21 mouse cellular contexts compared by ENCODE assay signal in the genomic region with DNA sequence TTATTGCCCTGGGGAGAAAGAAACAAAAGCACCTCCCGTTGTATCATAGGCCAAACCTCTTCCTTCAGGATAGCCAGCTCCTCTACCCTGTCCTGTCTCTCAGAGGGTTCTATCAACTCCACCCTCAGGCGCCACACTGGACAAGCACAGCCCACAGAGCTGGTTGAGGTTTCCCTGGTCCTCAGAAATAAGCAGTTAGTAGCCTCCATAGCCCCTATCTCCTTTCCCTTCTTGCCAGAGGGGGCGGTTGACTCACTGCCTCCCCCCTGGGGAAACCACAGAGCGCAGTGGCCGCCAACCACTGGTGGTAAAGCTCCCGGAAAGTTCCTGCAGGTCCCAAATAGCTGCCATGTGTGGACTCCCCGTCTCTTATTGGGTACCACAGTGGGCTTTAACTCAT.
"Had no signal": no experiment of that assay in that cellular context is flagged by ENCODE, and none has a peak within 500 bp of the region (broad histone marks: within the 10 kb centered on the region; RNA-seq: fewer than 3 reads in every experiment).

No protein-coding gene starts in this region.

- H3K9ac ChIP-seq: kidney, embryonic 15.5 days; limb, embryonic 12.5 days; limb, embryonic 15.5 days; liver, embryonic 15.5 days had no signal

- H3K27ac ChIP-seq: kidney, embryonic 15.5 days; limb, embryonic 12.5 days; limb, embryonic 15.5 days; liver, embryonic 15.5 days; macrophage; stomach, postnatal 0 days had no signal

- H3K36me3 ChIP-seq: kidney, embryonic 15.5 days; limb, embryonic 12.5 days; limb, embryonic 15.5 days; liver, embryonic 15.5 days had no signal

- H3K27me3 ChIP-seq: kidney, embryonic 15.5 days; limb, embryonic 12.5 days; limb, embryonic 15.5 days; liver, embryonic 15.5 days had no signal

- H3K9me3 ChIP-seq: kidney, embryonic 15.5 days; limb, embryonic 12.5 days; limb, embryonic 15.5 days; liver, embryonic 15.5 days had no signal

- DNase-seq: kidney, adult 11 months; kidney, adult 8-10 months; kidney, postnatal 10 days; kidney, postnatal 36 days; left cerebral cortex, postnatal 4 days; lung, adult 2 months; lung, postnatal 14 days; midbrain, embryonic 14.5 days; right cerebral cortex, adult 18-20 months; right cerebral cortex, postnatal 14 days; right cerebral cortex, postnatal 4 days; thymus, adult 2 months; thymus, postnatal 14 days; thymus, postnatal 4 days had no signal

- H3K4me2 ChIP-seq: kidney, embryonic 15.5 days; limb, embryonic 12.5 days; limb, embryonic 15.5 days; liver, embryonic 15.5 days; midbrain, embryonic 11.5 days had no signal

- H3K4me3 ChIP-seq: kidney, embryonic 15.5 days; limb, embryonic 12.5 days; limb, embryonic 15.5 days; liver, embryonic 15.5 days had no signal

- H3K4me1 ChIP-seq: kidney, embryonic 15.5 days; limb, embryonic 12.5 days; limb, embryonic 15.5 days; liver, embryonic 15.5 days had no signal
